Mouse (Mus musculus) kidney, postnatal 10 days (tissue): Measurements from ENCODE around the gene Begain.

ENCODE experiments used
- DNase-seq: peaks from one replicate; pipeline ENCODE4 v3.0.0; 2021; ENCODE audit warnings: mixed read lengths

Begain gene

DNA sequence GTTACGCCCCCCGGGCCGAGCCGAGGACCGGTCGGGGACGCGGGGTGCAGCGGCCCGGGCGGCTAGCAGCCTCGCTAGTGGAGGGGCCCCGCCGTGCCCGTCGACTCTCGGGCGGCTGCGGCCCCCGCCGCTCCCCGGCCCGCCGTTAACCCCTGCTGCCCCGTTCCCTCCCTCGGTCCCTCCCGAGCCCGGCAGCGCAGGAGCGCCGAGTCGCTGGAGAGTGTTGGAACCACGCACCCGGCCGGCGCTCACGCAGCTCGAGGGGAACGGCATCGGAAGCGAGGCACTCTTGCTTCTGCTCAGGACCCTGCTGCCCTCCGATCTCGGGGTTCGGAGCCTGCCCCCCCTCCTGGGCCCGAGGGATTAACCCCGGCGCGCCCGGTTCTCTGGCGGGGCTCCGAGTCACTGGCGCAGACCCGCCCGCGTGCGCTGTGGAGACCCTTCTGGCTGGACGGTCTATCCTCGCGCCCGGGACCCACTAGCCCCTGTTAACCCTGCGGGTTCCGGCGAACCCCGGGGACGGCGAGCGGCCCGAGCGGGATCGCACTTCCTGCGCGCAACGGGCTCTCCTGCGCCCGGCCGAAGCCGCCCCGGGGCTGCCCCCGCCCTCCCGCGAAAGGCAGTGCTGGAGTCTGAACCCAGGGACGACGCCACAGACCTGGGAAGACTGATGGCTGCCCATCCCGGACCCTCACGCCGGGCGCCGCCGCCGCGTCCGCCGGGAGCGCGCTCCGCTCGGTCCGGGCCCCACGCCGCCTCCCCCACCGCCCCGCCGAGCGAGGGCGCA lies 14.8 kb downstream of the Begain start:
- peak; percentile 42 for DNase-seq

DNA sequence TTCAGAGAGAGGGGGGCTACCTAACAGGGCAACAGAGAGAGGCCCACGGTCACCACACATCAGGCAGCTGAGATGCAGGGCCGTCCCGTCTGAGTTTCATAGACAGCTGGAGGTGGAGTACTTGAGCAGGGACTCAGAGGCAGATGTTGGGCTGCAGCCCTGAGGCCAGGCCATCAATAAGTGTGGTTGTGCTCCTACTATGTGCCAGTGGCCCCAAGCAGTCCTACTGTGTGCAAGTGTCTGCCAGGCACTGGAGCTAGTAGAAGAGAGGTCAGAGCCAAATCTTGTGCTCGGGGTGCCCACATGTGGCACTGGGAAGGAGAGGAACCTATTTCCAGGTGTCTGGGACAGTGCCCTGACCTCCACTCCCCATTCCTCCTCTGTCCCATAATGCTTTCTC lies 18.1 kb downstream of the Begain start:
- DNase-seq = no peak

- DNase-seq = no peak
Observed at GRCm38 (mm10) chr12:109045581-109045980, 22.4 kb downstream of the Begain start.

DNA sequence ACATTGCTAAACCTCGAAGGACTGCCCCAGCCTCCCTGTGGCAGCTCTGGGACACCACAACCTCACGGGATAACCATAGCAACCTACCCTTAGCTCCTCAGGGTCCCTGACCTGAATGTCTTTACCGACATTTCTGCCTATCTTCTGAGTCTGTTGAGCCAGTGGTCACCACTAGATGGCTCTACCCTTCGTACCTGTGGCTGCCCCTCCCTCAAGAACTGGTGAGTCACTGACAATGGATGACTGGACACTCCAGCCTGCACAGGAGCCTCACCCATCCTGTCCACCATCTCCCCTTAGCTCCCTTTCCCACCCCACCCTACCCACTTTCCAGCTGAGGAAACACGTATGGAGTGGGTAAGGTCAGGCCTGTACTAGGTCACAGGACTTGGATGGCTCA lies 23.5 kb downstream of the Begain start:
- no peak for DNase-seq

DNA sequence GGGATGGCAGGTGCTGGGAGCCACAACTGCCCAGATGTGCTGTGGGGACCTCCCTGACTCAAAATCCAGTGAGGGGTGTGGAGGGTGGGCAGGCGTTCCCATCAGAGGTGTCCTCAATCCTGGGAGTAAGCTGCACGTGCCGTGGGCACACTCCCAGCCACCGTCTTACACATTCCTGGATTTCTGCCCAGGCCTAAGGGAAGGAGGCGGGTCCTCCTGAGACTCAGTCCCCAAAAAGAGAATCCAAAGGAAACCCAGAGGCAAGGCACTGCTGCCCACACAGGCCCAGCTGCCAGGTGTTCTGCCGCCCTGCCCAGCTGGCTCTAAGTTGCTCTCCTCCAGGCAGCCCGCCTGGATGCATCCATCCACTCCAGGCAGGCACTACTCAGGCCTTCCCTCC lies 28.7 kb downstream of the Begain start:
- DNase-seq = no peak

DNA sequence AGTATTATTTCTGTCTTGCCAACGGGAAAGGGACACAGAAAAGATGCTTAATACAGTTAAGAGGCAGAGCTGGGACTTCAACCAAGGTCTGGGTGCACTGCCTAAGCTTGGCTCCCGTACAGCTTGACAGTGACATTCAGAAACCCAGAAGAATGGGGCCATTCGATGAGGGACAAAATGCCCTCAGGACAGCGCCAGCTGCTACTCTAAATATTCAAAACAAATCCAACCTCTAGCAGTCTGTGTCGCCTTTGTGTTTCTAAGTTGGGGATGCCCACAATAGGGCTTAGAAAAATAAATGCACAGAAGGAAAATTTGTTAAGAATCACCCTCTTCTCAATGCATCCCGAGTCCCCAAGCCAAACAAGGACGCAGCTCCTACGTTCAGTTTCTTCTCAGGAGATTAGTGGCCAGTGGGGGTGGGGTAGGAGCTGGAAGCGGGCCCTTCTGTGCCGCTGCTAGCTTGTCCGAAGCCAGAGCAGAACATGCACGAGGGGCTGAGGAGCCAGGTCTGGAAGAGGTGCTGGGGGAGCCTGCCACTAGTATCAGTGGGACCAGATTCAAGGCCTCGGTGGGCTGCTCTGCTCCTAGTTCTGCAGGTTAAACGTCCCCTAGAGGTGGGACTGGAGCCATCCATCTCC lies 29.7 kb downstream of the Begain start:
- DNase-seq = no peak

DNA sequence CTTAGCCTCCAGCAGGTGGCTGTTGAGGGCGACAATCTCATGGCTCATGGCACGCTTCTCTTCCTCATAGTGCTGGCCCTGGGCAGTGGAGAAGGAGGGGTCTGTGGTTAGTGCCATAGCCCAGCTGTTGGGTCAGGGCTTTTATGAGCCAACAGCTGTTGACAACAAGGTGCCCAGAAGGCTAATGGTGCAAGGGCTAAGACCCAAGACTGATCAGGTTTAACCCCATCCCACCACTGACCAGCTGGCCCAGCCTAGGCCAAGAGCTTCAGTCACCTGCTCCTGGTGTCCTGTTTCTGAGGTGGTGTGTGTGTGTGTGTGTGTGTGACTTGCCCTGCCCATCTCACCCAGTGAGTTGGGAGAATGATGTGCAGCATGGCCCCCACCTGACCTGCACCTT lies 31.0 kb downstream of the Begain start:
- no peak for DNase-seq

DNA sequence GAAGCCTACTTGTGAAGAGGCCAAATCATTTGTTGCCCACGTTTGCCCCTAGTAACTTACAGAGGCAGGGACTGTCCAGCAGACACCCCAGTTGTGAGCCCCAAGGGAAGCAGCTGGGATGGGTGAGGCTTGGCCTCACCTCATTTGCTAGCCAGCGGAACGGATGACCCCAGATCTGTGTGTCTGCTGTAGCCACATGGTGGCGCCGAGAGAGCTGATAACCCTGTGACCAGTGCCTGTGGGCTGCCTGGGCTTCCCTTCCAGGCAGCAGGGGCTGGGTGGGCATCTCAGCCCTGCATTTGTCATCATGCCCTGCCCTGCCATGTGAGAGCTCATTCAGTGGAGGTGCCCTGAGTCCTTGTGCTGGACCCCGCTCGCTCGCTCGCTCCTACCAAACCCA lies 44.2 kb downstream of the Begain start:
- DNase-seq = no peak

- no peak for DNase-seq
Observed at GRCm38 (mm10) chr12:109022966-109023365, 45.1 kb downstream of the Begain start.

GRCm38 (mm10) chr12:109022181-109022691 lies 45.8 kb downstream of the Begain start:
- peak; percentile 34 for DNase-seq

DNA sequence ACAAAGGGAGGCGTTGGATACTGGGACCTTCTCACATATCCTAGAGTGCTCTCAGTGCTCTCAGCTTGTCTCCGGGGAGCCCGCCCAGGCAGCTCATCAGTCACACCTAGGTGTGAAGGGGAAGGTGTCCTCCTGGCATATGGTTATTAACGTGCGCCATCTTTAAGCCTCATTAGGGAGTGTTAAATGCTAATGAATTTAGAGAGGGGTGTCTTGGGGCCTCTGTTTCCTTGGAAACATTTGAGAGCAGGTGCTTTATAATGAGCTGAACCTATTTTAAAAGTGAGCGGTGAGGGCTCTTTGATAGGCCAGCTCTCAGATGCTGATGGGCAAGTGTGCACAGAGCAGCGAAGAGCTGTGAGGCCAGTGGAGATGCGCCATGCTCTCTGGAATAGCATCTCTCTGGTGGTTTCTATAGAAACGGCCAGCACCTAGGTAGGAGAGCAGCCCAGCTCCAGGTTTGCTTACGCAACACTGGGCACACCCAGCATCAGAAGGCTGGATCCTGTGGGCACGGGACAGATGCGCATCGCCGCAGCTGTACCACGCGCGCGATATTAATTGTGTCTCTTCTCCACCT lies 57.9 kb downstream of the Begain start:
- no peak for DNase-seq

- no peak for DNase-seq
Observed at GRCm38 (mm10) chr12:109002978-109003377, 65.0 kb downstream of the Begain start.

DNA sequence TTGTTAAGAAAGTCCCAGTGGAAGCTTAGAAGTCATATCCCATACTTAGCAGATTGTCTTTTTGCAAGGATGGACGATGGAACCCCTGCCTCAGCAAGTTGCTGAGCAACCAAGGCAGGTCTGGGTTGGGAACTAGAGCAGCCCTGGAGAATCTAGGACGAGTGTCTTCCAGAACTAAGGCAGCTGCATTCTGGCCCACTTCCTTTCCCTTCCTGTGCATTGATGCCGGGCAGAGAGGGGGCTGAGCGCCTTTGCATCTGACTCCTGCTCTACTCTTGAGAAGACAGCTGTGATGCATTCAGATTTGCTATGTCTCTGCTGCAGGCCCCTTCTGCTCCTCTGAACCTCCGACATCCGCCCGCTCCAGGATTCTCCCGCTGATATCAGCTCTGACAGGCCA lies 70.8 kb downstream of the Begain start:
- no peak for DNase-seq

DNA sequence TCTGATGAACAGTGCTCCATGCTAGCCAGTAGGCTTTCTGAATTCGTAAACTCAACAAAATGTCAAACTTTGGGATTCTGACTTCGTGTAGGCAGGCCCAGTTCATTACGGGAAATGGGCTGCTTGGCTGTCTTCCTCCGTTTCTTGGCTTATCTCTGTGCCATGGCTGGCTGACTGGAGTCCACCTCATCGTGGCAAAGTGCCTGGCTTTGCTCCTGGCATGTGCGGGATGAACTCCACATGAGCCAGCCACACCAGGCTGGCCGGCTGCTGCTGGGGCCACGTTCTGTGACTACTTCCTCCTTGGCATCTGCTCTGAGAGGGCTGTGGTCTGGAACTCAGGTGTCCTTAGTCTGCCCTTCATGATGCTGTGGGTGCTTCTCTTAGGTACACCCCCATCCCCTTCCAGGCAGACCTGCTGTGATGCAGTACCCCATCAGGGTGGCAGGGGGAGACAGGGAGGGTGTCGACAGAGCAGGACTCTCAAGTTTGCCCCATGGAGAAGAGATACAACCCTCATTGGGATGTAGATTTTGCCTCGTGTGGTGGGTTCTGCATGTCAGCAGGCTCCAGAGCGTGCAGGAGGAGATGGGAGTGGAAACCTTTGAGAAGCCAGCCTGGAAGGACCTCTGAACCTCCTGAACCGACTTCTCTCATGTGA lies 71.9 kb downstream of the Begain start:
- no peak for DNase-seq

DNA sequence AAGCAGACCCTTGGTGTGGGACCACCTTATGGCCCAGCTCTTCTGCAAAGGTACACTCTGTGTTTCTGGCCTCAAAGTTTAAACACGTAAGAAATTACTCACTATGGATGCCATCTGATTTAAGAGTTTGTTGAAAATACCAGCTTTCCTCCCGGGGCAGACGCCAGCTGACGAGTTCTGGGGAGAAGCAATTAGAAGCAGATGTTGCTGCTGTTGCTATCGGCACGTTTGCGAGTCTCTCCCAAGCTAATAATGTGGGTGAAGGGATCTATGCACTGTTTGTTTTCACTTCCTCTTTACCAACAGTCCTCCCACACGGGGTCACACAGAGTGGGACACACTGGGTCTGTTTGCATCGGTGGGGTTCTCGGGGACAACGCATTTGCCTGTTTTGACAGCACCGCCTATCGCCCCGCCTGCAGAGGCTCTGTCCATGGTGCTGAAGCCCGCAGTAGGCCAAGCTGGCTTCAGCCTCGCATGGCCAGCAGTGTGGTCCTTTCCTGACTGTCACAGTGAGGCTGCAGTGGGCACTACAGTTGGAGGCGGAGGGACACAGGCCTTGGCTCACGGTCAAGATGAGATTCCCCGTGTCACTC lies 73.5 kb downstream of the Begain start:
- peak; percentile 93 for DNase-seq

GRCm38 (mm10) chr12:108993046-108993445 lies 75.0 kb downstream of the Begain start:
- DNase-seq = no peak

- peak; percentile 51 for DNase-seq
Observed at GRCm38 (mm10) chr12:108990425-108990824, 77.6 kb downstream of the Begain start.

GRCm38 (mm10) chr12:108987448-108987847 lies 80.6 kb downstream of the Begain start:
- DNase-seq = no peak

DNA sequence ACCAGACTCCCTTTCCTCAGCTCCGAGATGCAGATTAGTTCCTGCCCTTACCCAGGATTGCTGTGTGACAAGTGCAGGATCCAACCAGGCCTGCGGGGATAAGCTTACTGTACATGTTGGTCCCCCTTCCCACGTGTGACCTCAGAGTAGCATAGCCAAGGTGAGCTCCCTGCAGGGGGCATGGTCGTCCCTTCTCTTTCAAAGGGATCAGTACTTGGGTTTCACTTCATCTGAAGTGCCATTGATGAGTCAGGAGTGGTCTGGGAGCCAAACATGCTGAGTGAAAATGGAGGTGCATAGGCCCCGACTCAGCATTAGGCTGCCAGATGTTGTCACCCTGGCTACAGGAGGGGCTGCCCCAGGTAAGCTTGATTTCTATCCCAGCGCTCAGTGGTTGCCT lies 83.0 kb downstream of the Begain start:
- DNase-seq = no peak

- DNase-seq = peak; percentile 39
Observed at GRCm38 (mm10) chr12:108984471-108984870, 83.5 kb downstream of the Begain start.

DNA sequence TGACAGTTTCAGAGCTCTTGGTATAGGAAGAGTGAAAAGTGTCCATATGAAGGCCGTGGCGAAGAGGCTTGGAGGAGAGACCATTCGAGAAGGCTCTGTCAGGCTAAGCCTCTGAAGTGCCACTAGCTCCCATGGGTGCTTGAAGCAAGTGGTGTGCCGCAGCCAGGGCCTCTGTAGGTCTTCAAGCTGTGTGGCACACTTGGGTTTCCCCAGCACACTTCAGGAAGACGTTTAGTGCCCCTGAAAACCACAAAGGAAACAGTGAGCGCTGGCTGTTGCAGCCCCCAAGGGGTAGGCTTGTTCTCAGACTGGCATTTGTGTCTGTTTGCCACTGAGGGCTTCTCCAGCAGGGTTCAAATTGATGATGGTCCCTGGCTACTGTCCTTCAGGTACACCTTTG lies 84.5 kb downstream of the Begain start:
- no peak for DNase-seq

- DNase-seq = no peak
Observed at GRCm38 (mm10) chr12:108982684-108982960, 85.4 kb downstream of the Begain start.
